Mouse (Mus musculus): ENCODE results near the gene Usp2.

DNA sequence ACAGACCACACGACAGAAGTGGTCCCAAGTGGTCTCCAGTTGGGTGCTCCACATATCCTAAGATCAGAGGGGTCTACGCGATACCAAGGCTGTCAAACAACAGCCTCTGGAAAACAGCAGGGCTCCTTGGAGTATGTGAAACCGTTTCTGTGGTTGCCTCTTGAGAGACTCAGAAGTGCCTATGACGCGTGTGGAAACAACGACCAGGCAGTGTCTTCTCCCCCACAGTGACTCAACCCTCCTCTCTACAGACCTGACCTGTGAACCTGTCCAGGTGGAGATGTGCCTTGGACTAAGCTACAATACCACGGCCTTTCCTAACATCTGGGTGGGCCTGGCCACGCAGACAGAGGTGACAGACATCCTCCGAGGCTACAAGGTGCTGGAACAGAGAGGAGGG, 39.0 kb downstream of the Usp2 start:
- TF ChIP-seq CTCF (IDR thresholded peaks at IDR 0.05; ENCODE audit: low read depth, low read length) (no peak), POLR2A (IDR thresholded peaks at IDR 0.05; ENCODE audit: borderline replicate concordance, low read depth, low read length) (no peak)
